Mouse (Mus musculus) cortical plate, adult 2 months (tissue): ENCODE measurements around the gene Dapk2.

Experiments used
- CTCF ChIP-seq: fragments of 200-500 bp; IDR thresholded peaks from 2 replicates; pipeline ENCODE4 v1.5.1; 2011; ENCODE audit warnings: mild to moderate bottlenecking, control low read depth, low read length; ENCODE audit not compliant: insufficient read depth; ENCODE audit errors: extremely low read depth
- POLR2A ChIP-seq: fragments of 200-500 bp; IDR thresholded peaks from 2 replicates; pipeline ENCODE4 v1.6.1; 2011; ENCODE audit warnings: mild to moderate bottlenecking, low read length, control low read depth; ENCODE audit not compliant: insufficient read depth; ENCODE audit errors: extremely low read depth

DNA sequence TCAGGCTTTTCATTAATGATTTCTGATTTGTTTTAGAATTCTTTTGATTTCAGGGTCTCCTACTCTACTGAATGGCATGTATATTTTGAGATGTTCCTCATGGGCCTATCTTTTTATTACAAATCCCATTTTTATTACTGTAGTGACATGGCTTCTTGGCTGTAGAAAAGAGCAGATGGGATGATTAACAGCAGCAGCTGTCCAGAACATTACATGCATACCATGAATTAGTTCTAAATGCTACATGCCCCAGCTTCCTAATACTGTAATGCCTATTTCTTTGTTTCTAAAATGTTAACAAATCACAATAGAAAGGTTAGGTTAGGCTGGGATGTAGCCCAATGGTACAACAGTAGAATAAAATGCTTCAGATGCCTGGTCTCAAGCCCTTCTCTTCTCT is 36.6 kb upstream of the Dapk2 start:
- TF ChIP-seq POLR2A (no peak), CTCF (no peak)
